Mouse (Mus musculus) small intestine, adult 2 months (tissue): ENCODE results near the gene Ap1s1.

Source experiments
- CTCF ChIP-seq: fragments of 200-500 bp; IDR thresholded peaks from 2 replicates; pipeline ENCODE4 v1.5.1; 2012; ENCODE audit warnings: low read depth, mild to moderate bottlenecking, control low read depth, inconsistent platforms, low read length, moderate library complexity, mixed read lengths; ENCODE audit not compliant: insufficient replicate concordance, insufficient read length; ENCODE audit errors: extremely low read depth
- POLR2A ChIP-seq: fragments of 200-500 bp; IDR thresholded peaks from 2 replicates; pipeline ENCODE4 v1.6.1; 2012; ENCODE audit warnings: low read depth, mild to moderate bottlenecking, control low read depth, inconsistent platforms, low read length, moderate library complexity

- TF ChIP-seq CTCF (no peak), POLR2A (no peak)
Observed at GRCm38 (mm10) chr5:136999449-136999848, 46.5 kb downstream of the Ap1s1 start.
